In the genomic region with DNA sequence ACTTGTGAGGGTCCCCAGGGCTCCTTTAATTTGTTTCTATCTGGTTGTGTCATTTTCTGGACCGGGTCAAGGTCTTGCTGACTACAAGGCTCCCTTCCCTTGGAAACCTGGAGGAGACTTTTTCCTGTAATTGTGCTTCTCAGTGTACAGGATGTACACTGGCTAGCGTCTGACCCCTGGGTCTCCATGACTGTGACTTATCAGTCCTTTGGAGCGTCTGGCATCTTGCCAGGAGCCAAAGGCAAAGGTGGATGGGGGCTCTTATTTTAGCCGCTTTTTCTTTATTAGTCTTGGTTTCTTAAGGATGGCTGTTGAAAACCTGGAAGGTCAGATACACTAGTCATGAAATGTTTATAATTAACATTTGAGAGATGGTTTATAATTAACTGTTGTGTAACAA, we compare ENCODE assay signal across 16 mouse cellular contexts. TPM values are rescaled to one million over a fixed set of nuclear protein-coding genes. Genes with fewer than 3 reads are reported as not detected.
DNase-seq lines count a peak whose midpoint lies in the region; ATAC-seq and TF ChIP-seq lines count a peak whose summit lies in the region.
"Had no signal": no experiment of that assay in that cellular context is flagged by ENCODE, and none has a peak within 500 bp of the region (broad histone marks: within the 10 kb centered on the region; RNA-seq: fewer than 3 reads in every experiment).

No protein-coding gene starts in this region.

- WGBS in heart, adult 2 months = 30% methylated on average over 4 of the region's 4 CpGs

- H3K27ac ChIP-seq in heart, adult 2 months = peak overlapping the region; percentile 69
- H3K27ac ChIP-seq: embryonic facial prominence, embryonic 12.5 days had no signal

- H3K9ac ChIP-seq in heart, adult 2 months (ENCODE audit: low read depth, low read length) = no peak overlapping the region
- H3K9ac ChIP-seq: embryonic facial prominence, embryonic 12.5 days had no signal

- no peaks in the 10 kb centered on the region for H3K27me3 ChIP-seq in heart, adult 2 months (ENCODE audit: control insufficient read depth, insufficient read depth, low read length)
- H3K27me3 ChIP-seq: embryonic facial prominence, embryonic 12.5 days had no signal

- H3K36me3 ChIP-seq in heart, adult 2 months (ENCODE audit: control insufficient read depth, insufficient read depth, low read length) = peaks cover 11% of the 10 kb centered on the region
- H3K36me3 ChIP-seq: embryonic facial prominence, embryonic 12.5 days had no signal

- no peak for ATAC-seq in megakaryocyte-erythroid progenitor cell, adult 5-6 weeks (replicated peaks; ENCODE audit: low FRiP score, low TSS enrichment, poor library complexity, severe bottlenecking)
- ATAC-seq: forebrain, embryonic 14.5 days had no signal

- H3K79me2 ChIP-seq in heart, adult 2 months (replicated peaks; ENCODE audit: control insufficient read depth, insufficient read depth, low read length) = no peaks in the 10 kb centered on the region

- intact Hi-C loops in heart, adult 2 months (cut with DNase I) = no loop called here
- intact Hi-C loops in heart, postnatal 36 days (cut with DNase I) = no loop called here

- TF ChIP-seq POLR2A in heart, adult 2 months (IDR thresholded peaks at IDR 0.05; ENCODE audit: insufficient read depth, low read depth, low read length) = no peak

- H3K4me3 ChIP-seq in heart, adult 2 months = no peak overlapping the region
- H3K4me3 ChIP-seq: embryonic facial prominence, embryonic 12.5 days; myocyte had no signal

- peaks cover 10% of the 10 kb centered on the region for H3K4me1 ChIP-seq in heart, adult 2 months (ENCODE audit: control insufficient read depth, insufficient read depth, low read length)
- H3K4me1 ChIP-seq: embryonic facial prominence, embryonic 12.5 days had no signal

- no peak for TF ChIP-seq CTCF in heart, adult 2 months (IDR thresholded peaks at IDR 0.05)

- peak; percentile 89 for TF ChIP-seq EP300 in heart, adult 2 months (IDR thresholded peaks at IDR 0.05; ENCODE audit: insufficient read depth, low read depth, low read length)

- DNase-seq in embryo, embryonic 11 days = peak; percentile 27
- DNase-seq in embryo, embryonic 9.5 days (ENCODE audit: extremely low spot score) = no peak
- peak; percentile 60 to 73 for DNase-seq in heart, adult 2 months
- DNase-seq in heart, postnatal 36 days = peak; percentile 46 to 61
- DNase-seq in kidney, postnatal 4 days = peak; percentile 55 to 72
- DNase-seq in cerebellum, postnatal 25 days = no peak
- no peak for DNase-seq in B cell, adult 2 months
- DNase-seq: cerebellum, adult 11 months; thymus, adult 18-20 months had no signal

RNA-seq across cellular contexts. Expression of gene Enpp6, which starts 3.9 kb away (rescaled TPM):
- total RNA-seq in heart, adult 2 months (2021) = 1 to 10 TPM; 2.9 to 3.5 TPM
- 5.9 and 7.7 TPM in 2 replicates for polyA plus RNA-seq in heart, adult 2 months (2012; rRNA removed)
- 1 to 10 TPM; 4.2 to 4.3 TPM for total RNA-seq in heart, postnatal 36 days (2021)
- total RNA-seq in megakaryocyte-erythroid progenitor cell, adult 5-6 weeks (2014; fragmentation: Nextera tagmentation) = 0.77 and 1.7 TPM in 2 replicates
- not detected in 2 replicates for total RNA-seq in megakaryocyte-erythroid progenitor cell, adult 5-6 weeks (2017)
- total RNA-seq: granulocyte monocyte progenitor cell, adult 5-6 weeks; megakaryocyte progenitor cell, adult 5-6 weeks; MEL had no signal
- polyA plus RNA-seq: forebrain, embryonic 14.5 days; myocyte had no signal

Comparison
In these comparisons a context has a peak if more than half of its experiments do, and no peak if none do; other contexts are left out.
1. DNase-seq: peak in embryo, embryonic 11 days (single experiment), heart, adult 2 months (2 of 2), heart, postnatal 36 days (2 of 2) and kidney, postnatal 4 days (2 of 2); none in embryo, embryonic 9.5 days (single experiment), cerebellum, postnatal 25 days (0 of 2) and B cell, adult 2 months (0 of 2).